9 mouse cellular contexts compared by ENCODE assay signal in genomic region chr6:53319543-53320325, GRCm38 (mm10). TPM values are rescaled to one million over a fixed set of nuclear protein-coding genes. Genes with fewer than 3 reads are reported as not detected.
DNase-seq lines count a peak whose midpoint lies in the region; ATAC-seq and TF ChIP-seq lines count a peak whose summit lies in the region.
"Had no signal": no experiment of that assay in that cellular context is flagged by ENCODE, and none has a peak within 500 bp of the region (broad histone marks: within the 10 kb centered on the region; RNA-seq: fewer than 3 reads in every experiment).

No protein-coding gene starts in this region.

- peak overlapping the region; percentile 12; the same call in 1 of the 2 replicates for H3K27ac ChIP-seq in limb, embryonic 13.5 days
- no peak overlapping the region for H3K27ac ChIP-seq in hindbrain, postnatal 0 days
- H3K27ac ChIP-seq: hindbrain, embryonic 13.5 days had no signal

- DNase-seq in kidney, postnatal 10 days: peak; percentile 32
- no peak for DNase-seq in kidney, adult 18-20 months
- peak; percentile 77 for DNase-seq in cerebellum, adult 9-10 months
- peak; percentile 40 for DNase-seq in gastrocnemius, postnatal 10 days
- DNase-seq in adrenal gland, postnatal 36 days: no peak
- no peak for DNase-seq in retina, postnatal 1 day
- no peak for DNase-seq in hindbrain, postnatal 0 days (ENCODE audit: low spot score)

- no peaks in the 10 kb centered on the region for H3K9me3 ChIP-seq in limb, embryonic 13.5 days
- H3K9me3 ChIP-seq in hindbrain, postnatal 0 days (ENCODE audit: low read length): no peaks in the 10 kb centered on the region
- H3K9me3 ChIP-seq: hindbrain, embryonic 13.5 days had no signal

- no peak; the same call in 1 of the 2 replicates for ATAC-seq in limb, embryonic 13.5 days (ENCODE audit: low FRiP score, low read depth)
- ATAC-seq in hindbrain, postnatal 0 days: no peak

- H3K4me1 ChIP-seq in limb, embryonic 13.5 days: peaks cover 33% of the 10 kb centered on the region
- no peaks in the 10 kb centered on the region for H3K4me1 ChIP-seq in hindbrain, postnatal 0 days (ENCODE audit: insufficient read depth, low read length)
- H3K4me1 ChIP-seq: hindbrain, embryonic 13.5 days had no signal

- no peak for TF ChIP-seq CTCF in hindbrain, postnatal 0 days (IDR thresholded peaks at IDR 0.05; ENCODE audit: low read depth)

- H3K36me3 ChIP-seq in limb, embryonic 13.5 days: no peaks in the 10 kb centered on the region
- no peaks in the 10 kb centered on the region for H3K36me3 ChIP-seq in hindbrain, postnatal 0 days (ENCODE audit: insufficient read depth, low read length)
- H3K36me3 ChIP-seq: hindbrain, embryonic 13.5 days had no signal

- H3K27me3 ChIP-seq in limb, embryonic 13.5 days: no peaks in the 10 kb centered on the region
- no peaks in the 10 kb centered on the region for H3K27me3 ChIP-seq in hindbrain, postnatal 0 days (ENCODE audit: insufficient read depth, low read length)
- H3K27me3 ChIP-seq: hindbrain, embryonic 13.5 days had no signal

- H3K4me3 ChIP-seq in limb, embryonic 13.5 days: no peak overlapping the region
- H3K4me3 ChIP-seq in hindbrain, postnatal 0 days (ENCODE audit: low read length): no peak overlapping the region
- H3K4me3 ChIP-seq: hindbrain, embryonic 13.5 days had no signal

- 61% methylated on average over 17 of the region's 17 CpGs for WGBS in limb, embryonic 13.5 days
- 73% methylated on average over 17 of the region's 17 CpGs for WGBS in hindbrain, postnatal 0 days

- H3K4me2 ChIP-seq in limb, embryonic 13.5 days (replicated peaks): no peak overlapping the region
- H3K4me2 ChIP-seq in hindbrain, postnatal 0 days (ENCODE audit: low read depth, low read length): no peak overlapping the region
- H3K4me2 ChIP-seq: hindbrain, embryonic 13.5 days had no signal

- no peak overlapping the region for H3K9ac ChIP-seq in limb, embryonic 13.5 days
- no peak overlapping the region for H3K9ac ChIP-seq in hindbrain, postnatal 0 days (replicated peaks; ENCODE audit: low read length)
- H3K9ac ChIP-seq: hindbrain, embryonic 13.5 days had no signal

RNA-seq across cellular contexts. Expression of gene Creb5, which starts 32.7 kb away (rescaled TPM):
- 10 to 100 TPM in 1 of 2 experiments, 1 to 10 TPM in 1; 9.7 to 16.3 TPM for total RNA-seq in gastrocnemius, postnatal 10 days (2021)
- 75.4 and 83.3 TPM in 2 replicates for polyA plus RNA-seq in limb, embryonic 13.5 days (2015; fragmentation: Nextera tagmentation; extraction: Ambion mirVana)
- total RNA-seq in adrenal gland, postnatal 36 days (2021): 1 to 10 TPM; 2.1 to 3.2 TPM
- total RNA-seq in hindbrain, postnatal 0 days (2014; rRNA removed): 2.5 and 4.4 TPM in 2 replicates
- 2.3 and 3.1 TPM in 2 replicates for polyA plus RNA-seq in hindbrain, postnatal 0 days (2015; fragmentation: Nextera tagmentation; extraction: Ambion mirVana)

Comparison
In these comparisons a context has a peak if more than half of its experiments do, and no peak if none do; other contexts are left out.
1. DNase-seq: peak in kidney, postnatal 10 days (single experiment), cerebellum, adult 9-10 months (single experiment) and gastrocnemius, postnatal 10 days (single experiment); none in kidney, adult 18-20 months (single experiment), adrenal gland, postnatal 36 days (0 of 2), retina, postnatal 1 day (single experiment) and hindbrain, postnatal 0 days (single experiment).